Mouse (Mus musculus): ENCODE data around the gene Rnf43. TPM values are rescaled to one million over a fixed set of nuclear protein-coding genes. Genes with fewer than 3 reads are reported as not detected.
A peak's percentile ranks its signal among the peaks of the same experiment; 100 is the strongest.

Rnf43 gene
- polyA plus RNA-seq, 1 experiment from 2014 or later = 6.0 TPM

GRCm38 (mm10) chr11:87727021-87727420, 64.5 kb downstream of the Rnf43 start:
- DNase-seq (ENCODE audit: low read depth, low spot score) (no peak), ATAC-seq (no peak)
- ChIA-PET CTCF (interaction anchor here (0.9 kb wide), 1 partner anchor 73 kb away, joined by 3 read pairs; no protein-coding TSS in a partner anchor), POLR2A (interaction anchor here (0.7 kb wide), 1 partner anchor 9 kb away, joined by 4 read pairs; no protein-coding TSS in a partner anchor)
- TF ChIP-seq CTCF (IDR thresholded peaks at IDR 0.05) = no peak
- in situ Hi-C loops (cut with MboI; ENCODE audit: low pct_unique_long_range_greater_than_20kb) = no loop called here
- no peaks in the 10 kb centered on the region for H3K27me3 ChIP-seq

GRCm38 (mm10) chr11:87727471-87727870, 64.9 kb downstream of the Rnf43 start:
- DNase-seq (ENCODE audit: low read depth, low spot score) (no peak), ATAC-seq (no peak)
- no peak for TF ChIP-seq CTCF (IDR thresholded peaks at IDR 0.05)
- POLR2A ChIA-PET = interaction anchor here (0.7 kb wide), 1 partner anchor 8 kb away, joined by 4 read pairs; no protein-coding TSS in a partner anchor
- in situ Hi-C loops (cut with MboI; ENCODE audit: low pct_unique_long_range_greater_than_20kb) = no loop called here
- no peaks in the 10 kb centered on the region for H3K27me3 ChIP-seq
- CTCF ChIA-PET = interaction anchor here (0.9 kb wide), 1 partner anchor 73 kb away, joined by 3 read pairs; no protein-coding TSS in a partner anchor

GRCm38 (mm10) chr11:87728850-87729592, 66.5 kb downstream of the Rnf43 start:
- no peak for TF ChIP-seq CTCF (IDR thresholded peaks at IDR 0.05)
- CTCF ChIA-PET = interaction anchor here (1.0 to 1.8 kb wide), 2 partner anchors 14 to 67 kb away, joined by 4 read pairs; partner anchors contain the start of gene Rnf43
- POLR2A ChIA-PET = interaction anchor here (0.6 kb wide), 1 partner anchor 32 kb away, joined by 3 read pairs; no protein-coding TSS in a partner anchor
- no peak for DNase-seq (ENCODE audit: low read depth, low spot score)
- H3K27me3 ChIP-seq = no peaks in the 10 kb centered on the region
- ATAC-seq = no peak
- in situ Hi-C loops (cut with MboI; ENCODE audit: low pct_unique_long_range_greater_than_20kb) = no loop called here

GRCm38 (mm10) chr11:87729593-87730185, 67.2 kb downstream of the Rnf43 start:
- in situ Hi-C loops (cut with MboI; ENCODE audit: low pct_unique_long_range_greater_than_20kb) = no loop called here
- POLR2A ChIA-PET = interaction anchor here (0.6 kb wide), 1 partner anchor 33 kb away, joined by 3 read pairs; no protein-coding TSS in a partner anchor
- CTCF ChIA-PET = interaction anchor here (1.0 to 1.8 kb wide), 2 partner anchors 15 to 67 kb away, joined by 4 read pairs; partner anchors contain the start of gene Rnf43
- ATAC-seq (no peak), DNase-seq (ENCODE audit: low read depth, low spot score) (no peak)
- no peaks in the 10 kb centered on the region for H3K27me3 ChIP-seq
- no peak for TF ChIP-seq CTCF (IDR thresholded peaks at IDR 0.05)

GRCm38 (mm10) chr11:87730652-87731310, 68.3 kb downstream of the Rnf43 start:
- POLR2A ChIA-PET = no interaction called here
- no peak for TF ChIP-seq CTCF (IDR thresholded peaks at IDR 0.05)
- DNase-seq (ENCODE audit: low read depth, low spot score) (no peak), ATAC-seq (no peak)
- CTCF ChIA-PET = no interaction called here
- H3K27me3 ChIP-seq = no peaks in the 10 kb centered on the region
- in situ Hi-C loops (cut with MboI; ENCODE audit: low pct_unique_long_range_greater_than_20kb) = no loop called here

GRCm38 (mm10) chr11:87734346-87734745, 71.8 kb downstream of the Rnf43 start:
- no peak for TF ChIP-seq CTCF (IDR thresholded peaks at IDR 0.05)
- in situ Hi-C loops (cut with MboI; ENCODE audit: low pct_unique_long_range_greater_than_20kb) = no loop called here
- H3K27me3 ChIP-seq = no peaks in the 10 kb centered on the region
- no peak for ATAC-seq
- POLR2A ChIA-PET = no interaction called here
- CTCF ChIA-PET = interaction anchor here (0.9 kb wide), 1 partner anchor 13 kb away, joined by 3 read pairs; no protein-coding TSS in a partner anchor
- DNase-seq (ENCODE audit: low read depth, low spot score) = no peak

- in situ Hi-C loops (cut with MboI; ENCODE audit: low pct_unique_long_range_greater_than_20kb) = loop anchor here (5.0 kb wide), 1 partner anchor 73 kb away; the partner anchor contains the start of gene Rnf43
- H3K27me3 ChIP-seq = no peaks in the 10 kb centered on the region
- POLR2A ChIA-PET = interaction anchor here (0.9 kb wide), 1 partner anchor 9 kb away, joined by 4 read pairs; no protein-coding TSS in a partner anchor
- no peak for ATAC-seq
- TF ChIP-seq CTCF (IDR thresholded peaks at IDR 0.05) = no peak
- DNase-seq (ENCODE audit: low read depth, low spot score) = no peak
- CTCF ChIA-PET = no interaction called here
These were observed 73.2 kb downstream of the Rnf43 start for GRCm38 (mm10) chr11:87735691-87736090.

- no peaks in the 10 kb centered on the region for H3K27me3 ChIP-seq
- TF ChIP-seq CTCF (IDR thresholded peaks at IDR 0.05) = no peak
- DNase-seq (ENCODE audit: low read depth, low spot score) (peak; percentile 25), ATAC-seq (peak; percentile 78)
- CTCF ChIA-PET = interaction anchor here (1.8 kb wide), 1 partner anchor 74 kb away, joined by 5 read pairs; the partner anchor contains the start of gene Rnf43
- POLR2A ChIA-PET = no interaction called here
- in situ Hi-C loops (cut with MboI; ENCODE audit: low pct_unique_long_range_greater_than_20kb) = loop anchor here (5.0 kb wide), 1 partner anchor 74 kb away; the partner anchor contains the start of gene Rnf43
These were observed 74.2 kb downstream of the Rnf43 start for GRCm38 (mm10) chr11:87736647-87737134.

- CTCF ChIA-PET = interaction anchor here (1.8 kb wide), 1 partner anchor 74 kb away, joined by 5 read pairs; the partner anchor contains the start of gene Rnf43
- no peaks in the 10 kb centered on the region for H3K27me3 ChIP-seq
- POLR2A ChIA-PET = no interaction called here
- in situ Hi-C loops (cut with MboI; ENCODE audit: low pct_unique_long_range_greater_than_20kb) = loop anchor here (5.0 kb wide), 1 partner anchor 75 kb away; the partner anchor contains the start of gene Rnf43
- peak; percentile 62 for DNase-seq (ENCODE audit: low read depth, low spot score)
- peak; percentile 75 for ATAC-seq
- TF ChIP-seq CTCF (IDR thresholded peaks at IDR 0.05) = no peak
These were observed 74.7 kb downstream of the Rnf43 start, which contains the start of gene Supt4a for GRCm38 (mm10) chr11:87737175-87737740. Supt4a (plus strand) TSS chr11:87737552.

- POLR2A ChIA-PET = no interaction called here
- TF ChIP-seq CTCF (IDR thresholded peaks at IDR 0.05) = no peak
- DNase-seq (ENCODE audit: low read depth, low spot score) (no peak), ATAC-seq (no peak)
- CTCF ChIA-PET = no interaction called here
- in situ Hi-C loops (cut with MboI; ENCODE audit: low pct_unique_long_range_greater_than_20kb) = no loop called here
- no peaks in the 10 kb centered on the region for H3K27me3 ChIP-seq
These were observed 81.2 kb downstream of the Rnf43 start for GRCm38 (mm10) chr11:87743691-87744090.

All from Patski (cell line).